Mouse (Mus musculus) forebrain, embryonic 10.5 days (tissue): ENCODE data around the gene Faf1. TPM values are rescaled to one million over a fixed set of nuclear protein-coding genes. Genes with fewer than 3 reads are reported as not detected.
"Not testable (repeated sequence)": the region's sequence is repeated elsewhere in the genome, so short reads cannot be mapped to it uniquely, and the experiment has no call there.

Experiments used
- DNase-seq: peaks from one replicate; pipeline ENCODE4 v3.0.0-alpha.2; 2017; ENCODE audit warnings: low spot score; ENCODE audit errors: extremely low spot score
- H3K27ac ChIP-seq: fragments of 300-500 bp; sonication (generic); 2 replicates; pipeline ENCODE4 v1.5.1; 2016; ENCODE audit warnings: mild to moderate bottlenecking
- H3K27me3 ChIP-seq: fragments of 300-500 bp; sonication (generic); 2 replicates; pipeline ENCODE4 v1.6.1; 2016; ENCODE audit warnings: mild to moderate bottlenecking; ENCODE audit not compliant: poor library complexity, severe bottlenecking
- H3K36me3 ChIP-seq: fragments of 300-500 bp; sonication (generic); replicated peaks from 2 replicates; pipeline ENCODE4 v1.6.1; 2016; ENCODE audit warnings: mild to moderate bottlenecking, moderate library complexity
- H3K4me1 ChIP-seq: fragments of 300-500 bp; sonication (generic); 2 replicates; pipeline ENCODE4 v1.6.1; 2016
- H3K4me3 ChIP-seq: fragments of 300-500 bp; sonication (generic); 2 replicates; pipeline ENCODE4 v1.5.1; 2016; ENCODE audit warnings: mild to moderate bottlenecking, moderate library complexity
- H3K9me3 ChIP-seq: fragments of 300-500 bp; sonication (generic); 2 replicates; pipeline ENCODE4 v1.6.1; 2016; ENCODE audit warnings: mild to moderate bottlenecking, moderate library complexity
- WGBS: fragments of 180-500 bp; shearing (Covaris S2); methylation state at CpG from one replicate; pipeline ENCODE4 v1.1.7; 2016; 5-methylcytosine and 5-hydroxymethylcytosine counted together
- polyA plus RNA-seq: library from polyadenylated mRNA; unstranded; fragments of >200 nt; fragmentation: Nextera tagmentation; extraction: Ambion mirVana; gene quantifications from 2 replicates; pipeline ENCODE4 v1.2.1, GENCODE M21; 2016

Gene Faf1
- polyA plus RNA-seq, 1 experiment from 2014 or later = 28.3 TPM

DNA sequence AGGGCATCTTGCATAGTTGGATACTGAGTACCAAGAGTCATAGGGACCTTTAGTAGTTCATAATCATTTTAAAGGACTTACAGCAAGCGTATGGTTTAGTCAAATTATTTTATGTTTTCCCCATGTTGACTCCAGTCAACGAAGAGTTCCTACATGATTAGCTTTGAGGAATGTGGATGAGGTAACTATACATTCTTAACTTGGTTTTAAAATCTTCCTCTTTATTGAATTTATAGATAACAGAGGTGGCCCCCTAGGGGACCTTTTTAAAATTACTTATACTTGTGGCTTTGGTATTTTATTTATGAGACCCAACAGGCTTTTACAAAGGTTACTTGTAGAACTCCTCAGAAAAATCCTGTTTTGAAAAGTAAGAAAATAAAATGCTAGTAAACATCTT lies 6.2 kb upstream of the Faf1 start:
- peaks cover 21% of the 10 kb centered on the region for H3K4me1 ChIP-seq
- WGBS = 77% methylated on average over 2 of the region's 2 CpGs
- H3K36me3 ChIP-seq = no peaks in the 10 kb centered on the region
- H3K4me3 ChIP-seq = no peak overlapping the region
- H3K9me3 ChIP-seq = no peaks in the 10 kb centered on the region
- DNase-seq = no peak
- no peak overlapping the region for H3K27ac ChIP-seq
- H3K27me3 ChIP-seq = peaks cover 23% of the 10 kb centered on the region

- Histone ChIP-seq H3K4me3 (no peak overlapping the region), H3K36me3 (no peaks in the 10 kb centered on the region), H3K4me1 (peaks cover 12% of the 10 kb centered on the region), H3K9me3 (no peaks in the 10 kb centered on the region), H3K27me3 (peaks cover 13% of the 10 kb centered on the region), H3K27ac (no peak overlapping the region)
- WGBS = 85% methylated on average over 1 of the region's 1 CpGs
- no peak for DNase-seq
Observed at GRCm38 (mm10) chr4:109671941-109672340, 4.4 kb upstream of the Faf1 start.

DNA sequence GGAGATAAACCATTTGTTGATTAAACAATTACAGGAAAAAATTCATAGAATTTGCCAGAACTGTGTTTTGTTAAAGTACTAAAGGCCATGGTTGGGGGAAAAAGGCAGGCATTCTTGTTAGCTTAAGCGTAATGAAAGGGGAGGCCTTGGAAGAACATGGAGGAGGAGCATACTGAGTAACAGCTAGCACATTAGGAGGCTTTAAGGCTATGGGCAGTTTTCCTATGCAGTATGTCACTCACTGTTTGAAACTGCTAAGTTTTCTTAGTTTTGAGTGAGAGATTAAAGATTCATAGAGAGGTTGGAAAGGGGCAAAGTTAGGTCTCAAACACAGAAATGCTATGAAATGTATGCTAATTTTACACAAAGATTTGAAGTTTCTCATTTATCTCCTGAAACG lies 2.3 kb upstream of the Faf1 start:
- WGBS = 83% methylated on average over 2 of the region's 2 CpGs
- Histone ChIP-seq H3K4me3 (no peak overlapping the region), H3K36me3 (no peaks in the 10 kb centered on the region), H3K27me3 (no peaks in the 10 kb centered on the region), H3K9me3 (no peaks in the 10 kb centered on the region), H3K27ac (no peak overlapping the region), H3K4me1 (peaks cover 16% of the 10 kb centered on the region)
- no peak for DNase-seq

- WGBS = 0% methylated on average over 3 of the region's 3 CpGs
- DNase-seq = no peak
Observed at GRCm38 (mm10) chr4:109677221-109677620, 833 bp downstream of the Faf1 start.

GRCm38 (mm10) chr4:109683561-109683960 lies 7.2 kb downstream of the Faf1 start:
- WGBS = 65% methylated on average over 2 of the region's 2 CpGs
- Histone ChIP-seq H3K27ac (no peak overlapping the region), H3K4me3 (no peak overlapping the region), H3K27me3 (no peaks in the 10 kb centered on the region), H3K4me1 (no peaks in the 10 kb centered on the region), H3K9me3 (no peaks in the 10 kb centered on the region), H3K36me3 (peaks cover 9% of the 10 kb centered on the region)
- no peak for DNase-seq

More at GRCm38 (mm10) chr4:109677221-109677620, 833 bp downstream of the Faf1 start:
- peaks cover 16% of the 10 kb centered on the region for H3K4me1 ChIP-seq
- no peaks in the 10 kb centered on the region for H3K9me3 ChIP-seq
- H3K27ac ChIP-seq = peak overlapping the region; percentile 95
- peak overlapping the region; percentile 90 for H3K4me3 ChIP-seq
- no peaks in the 10 kb centered on the region for H3K36me3 ChIP-seq
- H3K27me3 ChIP-seq = no peaks in the 10 kb centered on the region

GRCm38 (mm10) chr4:109692674-109693073 lies 16.3 kb downstream of the Faf1 start:
- Histone ChIP-seq H3K27me3 (no peaks in the 10 kb centered on the region), H3K9me3 (peaks cover 12% of the 10 kb centered on the region), H3K4me1 (no peaks in the 10 kb centered on the region), H3K4me3 (no peak overlapping the region), H3K27ac (no peak overlapping the region), H3K36me3 (peaks cover 12% of the 10 kb centered on the region)
- no peak for DNase-seq

- H3K4me1 ChIP-seq, H3K9me3 ChIP-seq, DNase-seq, H3K4me3 ChIP-seq, H3K27ac ChIP-seq, H3K27me3 ChIP-seq, H3K36me3 ChIP-seq: not testable (repeated sequence)
- WGBS = 95% methylated on average over 3 of the region's 3 CpGs
Observed at GRCm38 (mm10) chr4:109700727-109701126, 24.3 kb downstream of the Faf1 start.

- Histone ChIP-seq H3K4me1 (no peaks in the 10 kb centered on the region), H3K4me3 (no peak overlapping the region), H3K9me3 (no peaks in the 10 kb centered on the region), H3K27ac (no peak overlapping the region), H3K27me3 (no peaks in the 10 kb centered on the region), H3K36me3 (no peaks in the 10 kb centered on the region)
- DNase-seq = no peak
Observed at GRCm38 (mm10) chr4:109703568-109703967, 27.2 kb downstream of the Faf1 start.

- Histone ChIP-seq H3K36me3 (no peaks in the 10 kb centered on the region), H3K27me3 (no peaks in the 10 kb centered on the region), H3K9me3 (no peaks in the 10 kb centered on the region), H3K4me3 (no peak overlapping the region), H3K27ac (no peak overlapping the region), H3K4me1 (no peaks in the 10 kb centered on the region)
- no peak for DNase-seq
- 94% methylated on average over 2 of the region's 2 CpGs for WGBS
Observed at GRCm38 (mm10) chr4:109705349-109705748, 29.0 kb downstream of the Faf1 start.

DNA sequence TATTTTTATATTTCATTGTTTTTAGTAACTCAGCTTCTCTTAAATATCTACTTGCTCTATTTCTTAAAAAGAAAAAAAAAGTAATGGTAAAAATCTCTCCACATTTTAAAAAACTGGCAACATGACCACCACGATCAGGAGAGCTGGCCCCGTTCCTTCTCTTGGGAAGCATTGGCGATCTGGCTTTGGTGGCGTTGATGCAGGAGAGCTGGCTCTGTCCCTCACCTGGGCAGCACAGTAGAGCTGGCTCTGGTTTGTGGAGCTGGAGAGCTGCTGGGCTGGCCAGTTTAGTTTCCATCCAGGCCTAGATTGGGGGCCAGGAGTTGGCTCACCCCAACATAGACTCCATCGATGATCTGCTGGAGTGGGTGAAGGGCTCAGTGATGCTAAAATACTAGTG lies 42.9 kb downstream of the Faf1 start:
- 91% methylated on average over 5 of the region's 5 CpGs for WGBS
- H3K27me3 ChIP-seq = no peaks in the 10 kb centered on the region

DNA sequence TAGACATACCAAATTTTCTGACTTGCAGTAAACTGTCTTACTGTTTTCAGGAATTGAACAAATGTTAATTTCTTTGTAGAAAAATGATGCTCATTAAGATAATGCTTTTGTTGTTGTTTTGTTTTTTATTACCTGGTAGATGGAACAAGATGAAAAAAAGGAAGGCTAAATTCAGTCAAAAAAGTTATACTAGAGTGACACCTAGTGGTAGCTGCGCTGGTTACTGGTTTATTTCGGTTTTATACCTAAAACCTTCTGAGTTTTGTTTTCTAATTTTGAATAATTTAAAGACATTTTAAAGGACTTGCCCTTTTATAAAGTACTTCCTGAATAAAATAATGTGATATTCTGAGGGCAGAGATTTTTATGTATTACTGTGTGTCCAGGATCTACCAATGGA lies 52.9 kb downstream of the Faf1 start:
- Histone ChIP-seq H3K4me3 (no peak overlapping the region), H3K27me3 (no peaks in the 10 kb centered on the region), H3K9me3 (no peaks in the 10 kb centered on the region), H3K27ac (no peak overlapping the region), H3K4me1 (no peaks in the 10 kb centered on the region), H3K36me3 (no peaks in the 10 kb centered on the region)
- WGBS = 13% methylated on average over 2 of the region's 2 CpGs
- DNase-seq = no peak

More for the DNA sequence above, 42.9 kb downstream of the Faf1 start:
- no peaks in the 10 kb centered on the region for H3K9me3 ChIP-seq
- H3K36me3 ChIP-seq = 0 out of 2 replicates have a peak, but pooled peaks cover 2% of the 10 kb centered on the region
- no peaks in the 10 kb centered on the region for H3K4me1 ChIP-seq
- H3K27ac ChIP-seq = no peak overlapping the region
- no peak for DNase-seq
- H3K4me3 ChIP-seq = no peak overlapping the region

DNA sequence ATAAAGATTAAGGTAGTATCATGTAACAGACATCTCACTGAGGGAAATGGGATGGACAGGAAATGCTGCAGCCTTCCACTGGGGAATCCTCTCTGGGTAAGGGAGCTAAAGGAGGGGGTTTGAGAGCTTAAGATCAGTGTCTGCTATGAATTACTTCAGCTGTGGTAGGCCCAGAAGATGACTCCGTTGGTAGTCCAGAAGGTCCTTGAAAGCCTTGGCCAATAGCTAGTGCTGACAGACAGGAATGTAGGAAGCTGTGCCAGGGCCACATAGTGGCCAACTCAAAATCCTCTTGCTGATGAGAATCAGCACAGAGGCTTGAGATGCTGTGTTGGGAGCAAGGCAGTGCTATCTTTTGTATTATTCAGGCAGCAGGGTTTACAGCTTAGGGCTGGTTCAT lies 59.4 kb downstream of the Faf1 start:
- Histone ChIP-seq H3K4me3 (no peak overlapping the region), H3K9me3 (no peaks in the 10 kb centered on the region), H3K36me3 (peaks cover 12% of the 10 kb centered on the region), H3K4me1 (no peaks in the 10 kb centered on the region), H3K27me3 (no peaks in the 10 kb centered on the region), H3K27ac (no peak overlapping the region)
- 65% methylated on average over 1 of the region's 1 CpGs for WGBS
- DNase-seq = no peak

DNA sequence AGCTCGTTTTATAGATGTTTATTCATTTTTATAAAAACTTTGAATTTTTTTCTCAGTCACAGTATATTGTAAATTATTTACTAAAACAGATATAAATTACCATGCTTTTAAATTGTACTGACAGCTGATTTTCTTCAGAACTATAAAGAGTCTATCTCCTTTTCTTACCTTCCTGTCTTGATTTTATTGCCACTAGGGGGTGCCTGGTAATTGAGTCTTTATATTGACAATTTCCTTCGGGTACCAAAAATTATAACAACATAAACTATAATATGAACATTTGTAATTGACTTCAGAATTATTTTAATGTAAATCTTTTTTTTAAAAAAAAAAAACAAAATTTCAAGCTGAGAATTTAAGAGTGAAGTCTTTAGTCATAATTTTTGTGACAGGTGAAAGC lies 67.6 kb downstream of the Faf1 start:
- Histone ChIP-seq H3K4me1 (no peaks in the 10 kb centered on the region), H3K36me3 (peaks cover 2% of the 10 kb centered on the region; the same call in 1 of the 2 replicates), H3K27ac (no peak overlapping the region), H3K4me3 (no peak overlapping the region), H3K9me3 (no peaks in the 10 kb centered on the region), H3K27me3 (no peaks in the 10 kb centered on the region)
- 87% methylated on average over 2 of the region's 2 CpGs for WGBS
- DNase-seq = no peak

- no peak overlapping the region for H3K4me3 ChIP-seq
- H3K27ac ChIP-seq = no peak overlapping the region; the same call in 1 of the 2 replicates
- H3K4me1 ChIP-seq = peaks cover 65% of the 10 kb centered on the region
- 21% methylated on average over 2 of the region's 2 CpGs for WGBS
- peaks cover 23% of the 10 kb centered on the region for H3K27me3 ChIP-seq
- no peak for DNase-seq
- H3K9me3 ChIP-seq = no peaks in the 10 kb centered on the region
- 0 out of 2 replicates have a peak, but pooled peaks cover 3% of the 10 kb centered on the region for H3K36me3 ChIP-seq
Observed at GRCm38 (mm10) chr4:109759031-109759430, 82.6 kb downstream of the Faf1 start.
